Mouse (Mus musculus): ENCODE data around the gene Calr. TPM values are rescaled to one million over a fixed set of nuclear protein-coding genes. Genes with fewer than 3 reads are reported as not detected.
A peak's percentile ranks its signal among the peaks of the same experiment; 100 is the strongest.
"Not testable (repeated sequence)": the region's sequence is repeated elsewhere in the genome, so short reads cannot be mapped to it uniquely, and the experiment has no call there.

The Calr gene
- polyA plus RNA-seq, 1 experiment from 2014 or later = 641 TPM

DNA sequence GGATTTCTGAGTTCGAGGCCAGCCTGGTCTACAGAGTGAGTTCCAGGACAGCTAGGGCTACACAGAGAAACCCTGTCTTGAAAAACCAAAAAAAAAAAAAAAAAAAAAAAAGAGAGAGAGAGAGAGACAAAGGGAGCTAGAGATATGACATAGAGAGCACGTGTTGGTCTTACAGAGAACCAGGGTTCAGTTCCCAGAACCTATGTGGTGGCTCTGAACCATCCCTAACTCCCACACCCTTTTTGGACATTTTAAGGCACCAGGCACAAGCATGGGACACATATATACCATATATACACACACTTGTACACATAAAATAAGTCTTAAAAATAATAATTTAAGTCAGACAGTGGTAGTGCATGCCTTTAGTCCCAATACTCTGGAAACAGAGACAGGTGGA is 20.2 kb downstream of the Calr start:
- H3K27me3 ChIP-seq (ENCODE audit: control insufficient read depth, insufficient read depth, low read length); H3K27ac ChIP-seq (ENCODE audit: low read length); H3K4me2 ChIP-seq (ENCODE audit: low read depth, low read length); H3K9me3 ChIP-seq (replicated peaks; ENCODE audit: control insufficient read depth, low read length); H3K36me3 ChIP-seq (ENCODE audit: control insufficient read depth, insufficient read depth); H3K4me3 ChIP-seq (ENCODE audit: low read length); H3K9ac ChIP-seq (ENCODE audit: low read length); ATAC-seq (replicated peaks; ENCODE audit: extremely low read depth, insufficient read depth, low FRiP score): not testable (repeated sequence)
- WGBS = 85% methylated on average over 2 of the region's 2 CpGs
- peaks cover 11% of the 10 kb centered on the region for H3K4me1 ChIP-seq (ENCODE audit: control insufficient read depth, insufficient read depth, low read length)

GRCm38 (mm10) chr8:84825636-84826035 is 21.1 kb downstream of the Calr start:
- H3K9ac ChIP-seq (ENCODE audit: low read length) = no peak overlapping the region
- WGBS = 61% methylated on average over 4 of the region's 4 CpGs
- no peaks in the 10 kb centered on the region for H3K9me3 ChIP-seq (replicated peaks; ENCODE audit: control insufficient read depth, low read length)

GRCm38 (mm10) chr8:84823653-84824052 is 23.1 kb downstream of the Calr start:
- under 1% methylated on average over 18 of the region's 18 CpGs for WGBS
- Histone ChIP-seq H3K4me2 (ENCODE audit: low read depth, low read length) (peak overlapping the region; percentile 45), H3K27ac (ENCODE audit: low read length) (no peak overlapping the region), H3K27me3 (ENCODE audit: control insufficient read depth, insufficient read depth, low read length) (no peaks in the 10 kb centered on the region), H3K4me3 (ENCODE audit: low read length) (no peak overlapping the region), H3K9ac (ENCODE audit: low read length) (no peak overlapping the region), H3K9me3 (replicated peaks; ENCODE audit: control insufficient read depth, low read length) (no peaks in the 10 kb centered on the region), H3K4me1 (ENCODE audit: control insufficient read depth, insufficient read depth, low read length) (peaks cover 11% of the 10 kb centered on the region), H3K36me3 (ENCODE audit: control insufficient read depth, insufficient read depth) (no peaks in the 10 kb centered on the region)
- peak; percentile 50 for ATAC-seq (replicated peaks; ENCODE audit: extremely low read depth, insufficient read depth, low FRiP score)

More at GRCm38 (mm10) chr8:84825636-84826035, 21.1 kb downstream of the Calr start:
- H3K4me2 ChIP-seq (ENCODE audit: low read depth, low read length) = no peak overlapping the region
- no peaks in the 10 kb centered on the region for H3K36me3 ChIP-seq (ENCODE audit: control insufficient read depth, insufficient read depth)
- peaks cover 11% of the 10 kb centered on the region for H3K4me1 ChIP-seq (ENCODE audit: control insufficient read depth, insufficient read depth, low read length)
- no peak overlapping the region for H3K27ac ChIP-seq (ENCODE audit: low read length)
- H3K27me3 ChIP-seq (ENCODE audit: control insufficient read depth, insufficient read depth, low read length) = no peaks in the 10 kb centered on the region
- 0 out of 2 replicates have a peak, but pooled peaks have one; percentile 20 for ATAC-seq (replicated peaks; ENCODE audit: extremely low read depth, insufficient read depth, low FRiP score)
- no peak overlapping the region for H3K4me3 ChIP-seq (ENCODE audit: low read length)

DNA sequence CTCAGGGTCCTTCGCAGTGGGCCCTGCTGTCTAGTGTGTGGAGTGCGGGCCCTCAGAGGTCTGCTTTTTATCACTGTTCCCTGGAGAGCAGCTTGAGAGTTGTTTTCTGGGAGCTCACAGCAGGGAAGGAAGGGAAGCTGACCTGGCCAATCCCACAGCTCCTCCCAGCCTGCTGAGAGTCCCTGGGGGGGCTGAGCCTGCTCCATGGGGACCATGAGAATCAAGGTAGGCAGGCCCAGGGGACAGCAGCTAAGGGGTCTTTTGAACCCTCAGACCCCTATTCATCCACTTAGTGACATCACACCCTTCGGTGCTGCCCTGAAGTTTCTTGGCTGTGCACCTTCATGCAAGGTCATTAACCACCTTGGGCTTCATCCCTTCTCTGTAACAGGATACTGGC is 24.0 kb downstream of the Calr start, which contains the start of gene Dand5:
TSS of gene Dand5 (minus strand) at position 101 of the 400 bp plus-strand sequence.
- peak within 1 kb of the TSS; percentile 45 for H3K4me2 ChIP-seq (ENCODE audit: low read depth, low read length)
- H3K4me1 ChIP-seq (ENCODE audit: control insufficient read depth, insufficient read depth, low read length) = peaks cover 11% of the 10 kb centered on the region
- H3K4me3 ChIP-seq (ENCODE audit: low read length) = no peak within 1 kb of the TSS
- H3K27ac ChIP-seq (ENCODE audit: low read length) = no peak within 1 kb of the TSS
- 36% methylated on average over 3 of the region's 3 CpGs for WGBS
- H3K27me3 ChIP-seq (ENCODE audit: control insufficient read depth, insufficient read depth, low read length) = no peaks in the 10 kb centered on the region
- H3K36me3 ChIP-seq (ENCODE audit: control insufficient read depth, insufficient read depth) = no peaks in the 10 kb centered on the region
- peak within 1 kb of the TSS; percentile 38; the same call in 1 of the 2 replicates for H3K9ac ChIP-seq (ENCODE audit: low read length)
- no peak for ATAC-seq (replicated peaks; ENCODE audit: extremely low read depth, insufficient read depth, low FRiP score)
- no peaks in the 10 kb centered on the region for H3K9me3 ChIP-seq (replicated peaks; ENCODE audit: control insufficient read depth, low read length)

GRCm38 (mm10) chr8:84816117-84816516 is 30.6 kb downstream of the Calr start:
- no peak overlapping the region for H3K4me3 ChIP-seq (ENCODE audit: low read length)
- 69% methylated on average over 17 of the region's 17 CpGs for WGBS
- no peak for ATAC-seq (replicated peaks; ENCODE audit: extremely low read depth, insufficient read depth, low FRiP score)

GRCm38 (mm10) chr8:84815547-84815946 is 31.2 kb downstream of the Calr start:
- Histone ChIP-seq H3K36me3 (ENCODE audit: control insufficient read depth, insufficient read depth) (no peaks in the 10 kb centered on the region), H3K4me3 (ENCODE audit: low read length) (no peak overlapping the region), H3K9ac (ENCODE audit: low read length) (no peak overlapping the region), H3K27ac (ENCODE audit: low read length) (no peak overlapping the region), H3K4me1 (ENCODE audit: control insufficient read depth, insufficient read depth, low read length) (peaks cover 16% of the 10 kb centered on the region), H3K27me3 (ENCODE audit: control insufficient read depth, insufficient read depth, low read length) (peaks cover 6% of the 10 kb centered on the region; the same call in 1 of the 2 replicates), H3K9me3 (replicated peaks; ENCODE audit: control insufficient read depth, low read length) (no peaks in the 10 kb centered on the region), H3K4me2 (ENCODE audit: low read depth, low read length) (no peak overlapping the region)
- peak; percentile 63; the same call in 1 of the 2 replicates for ATAC-seq (replicated peaks; ENCODE audit: extremely low read depth, insufficient read depth, low FRiP score)
- WGBS = 12% methylated on average over 9 of the region's 9 CpGs

More at GRCm38 (mm10) chr8:84816117-84816516, 30.6 kb downstream of the Calr start:
- H3K9ac ChIP-seq (ENCODE audit: low read length) = no peak overlapping the region
- peaks cover 14% of the 10 kb centered on the region for H3K4me1 ChIP-seq (ENCODE audit: control insufficient read depth, insufficient read depth, low read length)
- no peaks in the 10 kb centered on the region for H3K36me3 ChIP-seq (ENCODE audit: control insufficient read depth, insufficient read depth)
- no peak overlapping the region for H3K4me2 ChIP-seq (ENCODE audit: low read depth, low read length)
- peaks cover 6% of the 10 kb centered on the region; the same call in 1 of the 2 replicates for H3K27me3 ChIP-seq (ENCODE audit: control insufficient read depth, insufficient read depth, low read length)
- no peaks in the 10 kb centered on the region for H3K9me3 ChIP-seq (replicated peaks; ENCODE audit: control insufficient read depth, low read length)
- H3K27ac ChIP-seq (ENCODE audit: low read length) = no peak overlapping the region

DNA sequence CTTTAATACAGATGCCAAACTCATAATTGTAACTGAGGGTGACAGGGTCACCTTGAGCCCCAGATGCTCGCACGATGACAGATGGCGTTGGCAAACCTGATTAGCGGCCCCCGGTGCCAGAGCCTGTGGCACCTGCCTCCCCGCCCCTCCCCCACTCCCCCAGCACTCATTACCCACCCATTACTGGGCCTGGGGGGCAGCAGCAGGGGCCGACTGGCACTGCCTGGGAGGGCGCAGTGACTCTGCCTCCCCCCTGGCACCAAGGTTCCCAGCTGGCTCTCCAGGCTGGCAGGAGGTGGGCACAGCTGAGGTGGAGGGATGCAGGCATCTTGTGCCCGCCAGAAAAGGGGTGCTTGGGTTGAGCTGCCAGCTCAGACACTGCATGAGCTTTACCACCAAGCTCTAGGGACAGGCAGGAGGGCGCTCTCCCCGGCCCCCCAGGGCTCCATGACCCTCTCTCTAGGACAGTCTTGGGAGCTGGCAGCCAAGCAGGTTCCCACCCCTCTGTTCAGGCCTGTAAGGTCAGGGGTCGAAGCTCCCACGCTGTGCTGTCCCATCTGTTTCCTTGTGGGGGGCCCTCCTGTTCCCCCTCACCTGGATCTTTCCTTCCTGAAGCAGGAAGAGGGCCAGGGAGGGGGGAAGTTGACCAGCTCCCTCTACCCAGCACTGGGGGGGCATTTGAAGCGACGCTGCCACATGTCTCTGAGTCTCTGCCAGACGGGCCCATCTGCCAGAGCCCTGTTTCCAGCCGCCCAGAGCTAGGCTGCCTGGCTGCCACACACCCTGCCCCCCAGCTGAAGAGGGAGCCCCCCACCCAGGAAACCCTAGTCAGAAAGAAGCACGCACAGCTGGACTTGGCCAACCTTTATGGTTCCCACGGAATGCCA is 31.9 kb downstream of the Calr start:
- 40% methylated on average over 19 of the region's 19 CpGs for WGBS
- H3K9ac ChIP-seq (ENCODE audit: low read length) = peak overlapping the region; percentile 22; the same call in 1 of the 2 replicates
- ATAC-seq (replicated peaks; ENCODE audit: extremely low read depth, insufficient read depth, low FRiP score) = no peak

DNA sequence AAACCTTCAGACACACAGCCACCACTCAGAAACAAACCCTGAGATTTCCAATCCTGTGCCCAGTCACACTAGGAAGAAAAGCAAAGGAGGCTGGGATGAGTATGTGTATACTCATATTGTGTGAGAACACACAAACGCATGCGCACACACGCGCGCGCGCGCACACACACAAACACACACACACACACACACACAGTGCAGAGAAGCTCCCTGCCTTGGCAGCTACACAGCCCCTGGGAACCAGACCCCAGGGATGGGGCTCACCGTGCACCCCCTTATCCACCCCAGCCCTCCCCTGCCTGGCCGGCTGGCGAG is 32.5 kb downstream of the Calr start:
- H3K4me1 ChIP-seq (ENCODE audit: control insufficient read depth, insufficient read depth, low read length) = peaks cover 16% of the 10 kb centered on the region
- no peak for ATAC-seq (replicated peaks; ENCODE audit: extremely low read depth, insufficient read depth, low FRiP score)
- H3K36me3 ChIP-seq (ENCODE audit: control insufficient read depth, insufficient read depth) = no peaks in the 10 kb centered on the region
- no peak overlapping the region for H3K9ac ChIP-seq (ENCODE audit: low read length)
- no peak overlapping the region for H3K4me3 ChIP-seq (ENCODE audit: low read length)
- no peak overlapping the region for H3K27ac ChIP-seq (ENCODE audit: low read length)
- no peaks in the 10 kb centered on the region for H3K9me3 ChIP-seq (replicated peaks; ENCODE audit: control insufficient read depth, low read length)
- H3K4me2 ChIP-seq (ENCODE audit: low read depth, low read length) = no peak overlapping the region
- H3K27me3 ChIP-seq (ENCODE audit: control insufficient read depth, insufficient read depth, low read length) = peaks cover 6% of the 10 kb centered on the region; the same call in 1 of the 2 replicates
- WGBS = 79% methylated on average over 11 of the region's 11 CpGs

More for the DNA sequence above, 31.9 kb downstream of the Calr start:
- Histone ChIP-seq H3K36me3 (ENCODE audit: control insufficient read depth, insufficient read depth) (no peaks in the 10 kb centered on the region), H3K4me3 (ENCODE audit: low read length) (no peak overlapping the region), H3K27me3 (ENCODE audit: control insufficient read depth, insufficient read depth, low read length) (peaks cover 6% of the 10 kb centered on the region; the same call in 1 of the 2 replicates), H3K4me2 (ENCODE audit: low read depth, low read length) (no peak overlapping the region), H3K9me3 (replicated peaks; ENCODE audit: control insufficient read depth, low read length) (no peaks in the 10 kb centered on the region), H3K4me1 (ENCODE audit: control insufficient read depth, insufficient read depth, low read length) (peaks cover 16% of the 10 kb centered on the region), H3K27ac (ENCODE audit: low read length) (no peak overlapping the region)

GRCm38 (mm10) chr8:84813830-84814229 is 32.9 kb downstream of the Calr start:
- no peak for ATAC-seq (replicated peaks; ENCODE audit: extremely low read depth, insufficient read depth, low FRiP score)
- no peak overlapping the region for H3K4me3 ChIP-seq (ENCODE audit: low read length)
- H3K9ac ChIP-seq (ENCODE audit: low read length) = no peak overlapping the region
- H3K4me1 ChIP-seq (ENCODE audit: control insufficient read depth, insufficient read depth, low read length) = peaks cover 16% of the 10 kb centered on the region
- H3K27ac ChIP-seq (ENCODE audit: low read length) = no peak overlapping the region
- WGBS = 54% methylated on average over 3 of the region's 3 CpGs
- H3K27me3 ChIP-seq (ENCODE audit: control insufficient read depth, insufficient read depth, low read length) = peaks cover 6% of the 10 kb centered on the region; the same call in 1 of the 2 replicates
- no peak overlapping the region for H3K4me2 ChIP-seq (ENCODE audit: low read depth, low read length)
- H3K36me3 ChIP-seq (ENCODE audit: control insufficient read depth, insufficient read depth) = no peaks in the 10 kb centered on the region
- H3K9me3 ChIP-seq (replicated peaks; ENCODE audit: control insufficient read depth, low read length) = no peaks in the 10 kb centered on the region

All from heart, embryonic 16.5 days (tissue).